Mouse (Mus musculus) bone marrow, adult 2 months (tissue): ENCODE results near the gene Card11.

Experiments used
- CTCF ChIP-seq: fragments of 200-500 bp; IDR thresholded peaks from 2 replicates; pipeline ENCODE4 v1.5.1; 2011; ENCODE audit warnings: low read length, control low read depth; ENCODE audit not compliant: control insufficient read depth, insufficient read depth
- POLR2A ChIP-seq: fragments of 200-500 bp; IDR thresholded peaks from 2 replicates; pipeline ENCODE4 v1.6.1; 2011; ENCODE audit warnings: low read depth, mild to moderate bottlenecking, control low read depth, low read length, borderline replicate concordance; ENCODE audit not compliant: control insufficient read depth

- TF ChIP-seq CTCF = no peak
- TF ChIP-seq POLR2A = no peak
These were observed 68.7 kb downstream of the Card11 start for GRCm38 (mm10) chr5:140931523-140932229.
